Mouse (Mus musculus) MEL (cell line): ENCODE measurements around the gene Mad2l2. TPM values are rescaled to one million over a fixed set of nuclear protein-coding genes. Genes with fewer than 3 reads are reported as not detected.

Source experiments
- DNase-seq: peaks from one replicate; pipeline ENCODE4 v3.0.0; 2011; ENCODE audit warnings: low read depth, low spot score
- H3K27ac ChIP-seq: 2 replicates; pipeline ENCODE4 v1.5.1; 2012; ENCODE audit warnings: low read depth, mild to moderate bottlenecking, control low read depth, low read length, moderate library complexity; ENCODE audit not compliant: control insufficient read depth
- H3K27me3 ChIP-seq, 2 experiments: fragments of 150-350 bp in 1 of 2; sonication (generic) in 1 of 2; 2 replicates each; pipeline ENCODE4 v1.6.1; 2012; ENCODE audit warnings: low read length in 2 of 2, mild to moderate bottlenecking in 2 of 2, improper control_type of control experiment in 1 of 2, moderate library complexity in 1 of 2; ENCODE audit not compliant: insufficient read depth in 2 of 2, control insufficient read depth in 1 of 2
- H3K36me3 ChIP-seq, 2 experiments: 2 replicates each; pipeline ENCODE4 v1.6.1; 2012 to 2014; ENCODE audit warnings: low read length in 2 of 2, improper control_type of control experiment in 1 of 2, inconsistent platforms in 1 of 2, mild to moderate bottlenecking in 1 of 2; ENCODE audit not compliant: insufficient read depth in 2 of 2, control insufficient read depth in 1 of 2
- H3K4me1 ChIP-seq, 2 experiments: fragments of 150-350 bp in 1 of 2; sonication (generic) in 1 of 2; 2 replicates each; pipeline ENCODE4 v1.6.1; 2012; ENCODE audit warnings: low read length in 2 of 2, improper control_type of control experiment in 1 of 2, mild to moderate bottlenecking in 1 of 2; ENCODE audit not compliant: insufficient read depth in 2 of 2, control insufficient read depth in 1 of 2
- H3K4me3 ChIP-seq, 2 experiments: fragments of 150-350 bp in 1 of 2; sonication (generic) in 1 of 2; 2 replicates each; pipeline ENCODE4 v1.5.1; 2012; ENCODE audit warnings: low read depth in 2 of 2, low read length in 2 of 2, mild to moderate bottlenecking in 2 of 2, moderate library complexity in 2 of 2, control low read depth in 1 of 2, improper control_type of control experiment in 1 of 2; ENCODE audit not compliant: control insufficient read depth in 1 of 2, insufficient read depth in 1 of 2
- H3K79me2 ChIP-seq: 2 replicates; pipeline ENCODE4 v1.6.1; 2012; ENCODE audit warnings: mild to moderate bottlenecking, low read length, moderate library complexity; ENCODE audit not compliant: control insufficient read depth, poor library complexity, insufficient read depth
- H3K9ac ChIP-seq: 2 replicates; pipeline ENCODE4 v1.6.1; 2012; ENCODE audit warnings: low read depth, mild to moderate bottlenecking, control low read depth, low read length, moderate library complexity; ENCODE audit not compliant: control insufficient read depth, poor library complexity, severe bottlenecking
- H3K9me3 ChIP-seq: fragments of 150-350 bp; sonication (generic); replicated peaks from 2 replicates; pipeline ENCODE4 v1.6.1; 2012; ENCODE audit warnings: mild to moderate bottlenecking, low read length, improper control_type of control experiment, moderate library complexity; ENCODE audit not compliant: insufficient read depth
- BHLHE40 ChIP-seq: IDR thresholded peaks from 2 replicates; pipeline ENCODE4 v1.6.1; 2012; ENCODE audit warnings: low read depth, mild to moderate bottlenecking, inconsistent platforms, low read length, improper control_type of control experiment, borderline replicate concordance
- CHD2 ChIP-seq: IDR thresholded peaks from 2 replicates; pipeline ENCODE4 v1.6.1; 2011; ENCODE audit warnings: low read length, improper control_type of control experiment
- ELF1 ChIP-seq: IDR thresholded peaks from 2 replicates; pipeline ENCODE4 v1.6.1; 2014; ENCODE audit warnings: low read depth, mild to moderate bottlenecking, inconsistent platforms, low read length, improper control_type of control experiment, moderate library complexity
- EP300 ChIP-seq, 2 experiments: IDR thresholded peaks; 2 replicates each; pipeline ENCODE4 v1.6.1; 2011; ENCODE audit warnings: improper control_type of control experiment in 2 of 2, low read length in 2 of 2, low read depth in 1 of 2, mild to moderate bottlenecking in 1 of 2
- GABPA ChIP-seq: IDR thresholded peaks from 2 replicates; pipeline ENCODE4 v1.6.1; 2012; ENCODE audit warnings: low read depth, mild to moderate bottlenecking, inconsistent platforms, low read length, improper control_type of control experiment, moderate library complexity
- GATA1 ChIP-seq: IDR thresholded peaks from 2 replicates; pipeline ENCODE4 v1.6.1; 2011; ENCODE audit warnings: low read depth, low read length, improper control_type of control experiment
- HCFC1 ChIP-seq: IDR thresholded peaks from 2 replicates; pipeline ENCODE4 v1.6.1; 2012; ENCODE audit warnings: low read depth, mild to moderate bottlenecking, inconsistent platforms, low read length, improper control_type of control experiment, moderate library complexity
- MAX ChIP-seq: IDR thresholded peaks from 2 replicates; pipeline ENCODE4 v1.6.1; 2011; ENCODE audit warnings: low read length, improper control_type of control experiment
- MAZ ChIP-seq: IDR thresholded peaks from 2 replicates; pipeline ENCODE4 v1.6.1; 2012; ENCODE audit warnings: low read depth, mild to moderate bottlenecking, inconsistent platforms, low read length, improper control_type of control experiment
- MYB ChIP-seq: IDR thresholded peaks from 2 replicates; pipeline ENCODE4 v1.6.1; 2011; ENCODE audit warnings: mild to moderate bottlenecking, low read depth, low read length, improper control_type of control experiment
- MYC ChIP-seq: IDR thresholded peaks from 2 replicates; pipeline ENCODE4 v1.6.1; 2011; ENCODE audit warnings: low read depth, mild to moderate bottlenecking, low read length, improper control_type of control experiment, moderate library complexity
- NELFE ChIP-seq: IDR thresholded peaks from 2 replicates; pipeline ENCODE4 v1.6.1; 2011; ENCODE audit warnings: low read depth, low read length, improper control_type of control experiment
- POLR2A ChIP-seq, 2 experiments: IDR thresholded peaks; 2 replicates each; pipeline ENCODE4 v1.6.1; 2011 to 2012; ENCODE audit warnings: low read length in 2 of 2, mild to moderate bottlenecking in 2 of 2, control low read depth in 1 of 2, improper control_type of control experiment in 1 of 2, low read depth in 1 of 2, moderate library complexity in 1 of 2; ENCODE audit not compliant: control insufficient read depth in 1 of 2, insufficient read depth in 1 of 2, poor library complexity in 1 of 2
- POLR2AphosphoS2 ChIP-seq: IDR thresholded peaks from 2 replicates; pipeline ENCODE4 v1.6.1; 2011; ENCODE audit warnings: low read length, improper control_type of control experiment
- POLR2AphosphoS5 ChIP-seq: IDR thresholded peaks from 2 replicates; pipeline ENCODE4 v1.6.1; 2012; ENCODE audit warnings: low read depth, borderline replicate concordance, mild to moderate bottlenecking, inconsistent platforms, low read length, moderate library complexity, mixed read lengths
- RAD21 ChIP-seq: IDR thresholded peaks from 2 replicates; pipeline ENCODE4 v1.6.1; 2011; ENCODE audit warnings: mild to moderate bottlenecking, low read depth, low read length, improper control_type of control experiment
- RCOR1 ChIP-seq: IDR thresholded peaks from 2 replicates; pipeline ENCODE4 v1.6.1; 2012; ENCODE audit warnings: low read depth, mild to moderate bottlenecking, inconsistent platforms, low read length, improper control_type of control experiment
- SIN3A ChIP-seq: IDR thresholded peaks from 2 replicates; pipeline ENCODE4 v1.6.1; 2012; ENCODE audit warnings: low read length, improper control_type of control experiment, inconsistent platforms
- SMC3 ChIP-seq: IDR thresholded peaks from 2 replicates; pipeline ENCODE4 v1.6.1; 2011; ENCODE audit warnings: low read depth, low read length, improper control_type of control experiment
- TAL1 ChIP-seq: IDR thresholded peaks from 2 replicates; pipeline ENCODE4 v1.6.1; 2012; ENCODE audit warnings: mild to moderate bottlenecking, inconsistent platforms, low read length, moderate library complexity, mixed read lengths
- TBP ChIP-seq: IDR thresholded peaks from 2 replicates; pipeline ENCODE4 v1.8.0; 2011; ENCODE audit warnings: low read depth, low read length, improper control_type of control experiment
- TCF12 ChIP-seq: IDR thresholded peaks from 2 replicates; pipeline ENCODE4 v1.6.1; 2014; ENCODE audit warnings: low read depth, mild to moderate bottlenecking, inconsistent platforms, low read length, improper control_type of control experiment, moderate library complexity
- UBTF ChIP-seq: IDR thresholded peaks from 2 replicates; pipeline ENCODE4 v1.6.1; 2012; ENCODE audit warnings: low read depth, mild to moderate bottlenecking, inconsistent platforms, low read length, improper control_type of control experiment, moderate library complexity, borderline replicate concordance; ENCODE audit not compliant: insufficient read depth
- USF1 ChIP-seq: IDR thresholded peaks from 2 replicates; pipeline ENCODE4 v1.6.1; 2014; ENCODE audit warnings: low read depth, mild to moderate bottlenecking, inconsistent platforms, low read length, improper control_type of control experiment, moderate library complexity
- USF2 ChIP-seq, 2 experiments: IDR thresholded peaks; 2 replicates each; pipeline ENCODE4 v1.6.1; 2011 to 2012; ENCODE audit warnings: improper control_type of control experiment in 2 of 2, low read length in 2 of 2, borderline replicate concordance in 1 of 2, inconsistent platforms in 1 of 2, low read depth in 1 of 2, mild to moderate bottlenecking in 1 of 2; ENCODE audit not compliant: insufficient read depth in 1 of 2
- ZC3H11A ChIP-seq: IDR thresholded peaks from 2 replicates; pipeline ENCODE4 v1.6.1; 2012; ENCODE audit warnings: low read depth, mild to moderate bottlenecking, inconsistent platforms, low read length, improper control_type of control experiment
- ZKSCAN1 ChIP-seq: IDR thresholded peaks from 2 replicates; pipeline ENCODE4 v1.6.1; 2012; ENCODE audit warnings: low read depth, mild to moderate bottlenecking, inconsistent platforms, low read length, improper control_type of control experiment, moderate library complexity
- ZMIZ1 ChIP-seq: IDR thresholded peaks from 2 replicates; pipeline ENCODE4 v1.6.1; 2012; ENCODE audit warnings: low read depth, mild to moderate bottlenecking, inconsistent platforms, low read length, improper control_type of control experiment, moderate library complexity
- ZNF384 ChIP-seq: IDR thresholded peaks from 2 replicates; pipeline ENCODE4 v1.6.1; 2012; ENCODE audit warnings: low read depth, mild to moderate bottlenecking, inconsistent platforms, low read length, improper control_type of control experiment
- polyA plus RNA-seq, 2 experiments: library from polyadenylated mRNA; stranded (reverse) in 1 of 2; unstranded in 1 of 2; fragments of >175 nt in 1 of 2; fragments of >200 nt in 1 of 2; gene quantifications; 2 replicates each; pipeline versions ENCODE4 v1.2.1 to v1.2.4; 2012; ENCODE audit warnings: low replicate concordance in 2 of 2, low read depth in 1 of 2; ENCODE audit not compliant: insufficient read length in 2 of 2, insufficient read depth in 1 of 2, missing spikeins in 1 of 2
- total RNA-seq: library from RNA; depleted of rRNA; stranded (reverse); fragments of 300-350 nt; gene quantifications from 2 replicates; pipeline ENCODE4 v1.2.3, GENCODE M21; 2012

The Mad2l2 gene
- total and polyA plus RNA-seq, 3 experiments = 28.6 to 44.8 TPM; not detected in 1

GRCm38 (mm10) chr4:148083176-148083899 is 46.8 kb upstream of the Mad2l2 start:
- H3K36me3 ChIP-seq = peaks cover 0 to 3% of the 10 kb centered on the region in 2 experiments; a peak in 2 of 4 replicates
- H3K9ac ChIP-seq = peak overlapping the region; percentile 58
- no peaks in the 10 kb centered on the region for H3K9me3 ChIP-seq
- peak overlapping the region; percentile 51 to 67 for H3K4me3 ChIP-seq
- H3K27ac ChIP-seq = peak overlapping the region; percentile 92
- peak; percentile 85 for DNase-seq
- peaks cover 0 to 10% of the 10 kb centered on the region in 2 experiments; a peak in 2 of 4 replicates for H3K4me1 ChIP-seq
- H3K79me2 ChIP-seq = peaks cover 6% of the 10 kb centered on the region
- TF ChIP-seq USF2 (IDR thresholded peaks at IDR 0.05; ENCODE audit: borderline replicate concordance in 1 of 2, insufficient read depth in 1 of 2, low read depth in 1 of 2, low read length in 2 of 2) (no peak), EP300 (IDR thresholded peaks at IDR 0.05; ENCODE audit: low read depth in 1 of 2, low read length in 2 of 2) (no peak), MAX (peak; percentile 46; the same call in 1 of the 2 replicates), POLR2A (IDR thresholded peaks at IDR 0.05; ENCODE audit: control insufficient read depth in 1 of 2, insufficient read depth in 1 of 2, low read depth in 1 of 2, low read length in 2 of 2, poor library complexity in 1 of 2) (no peak), GABPA (no peak), MYC (no peak), MAZ (peak; percentile 45; the same call in 1 of the 2 replicates), ELF1 (no peak), MYB (no peak), ZC3H11A (no peak), RAD21 (no peak), RCOR1 (no peak), POLR2AphosphoS5 (no peak), POLR2AphosphoS2 (no peak), TCF12 (no peak), SIN3A (0 out of 2 replicates have a peak, but pooled peaks have one; percentile 15), SMC3 (no peak), BHLHE40 (no peak), CHD2 (no peak), NELFE (no peak), HCFC1 (no peak), ZKSCAN1 (no peak), ZNF384 (no peak), GATA1 (no peak), ZMIZ1 (no peak), UBTF (no peak), USF1 (peak; percentile 80), TBP (0 out of 2 replicates have a peak, but pooled peaks have one; percentile 22), TAL1 (no peak)
- TF ChIP-seq, all 39 proteins: peak for 5
- H3K27me3 ChIP-seq = no peaks in the 10 kb centered on the region
